Mouse (Mus musculus): ENCODE measurements around the gene Vwa1. TPM values are rescaled to one million over a fixed set of nuclear protein-coding genes. Genes with fewer than 3 reads are reported as not detected.

Vwa1 gene
- total RNA-seq, 2 experiments from 2014 or later, result 3.8 to 12.3 TPM

DNA sequence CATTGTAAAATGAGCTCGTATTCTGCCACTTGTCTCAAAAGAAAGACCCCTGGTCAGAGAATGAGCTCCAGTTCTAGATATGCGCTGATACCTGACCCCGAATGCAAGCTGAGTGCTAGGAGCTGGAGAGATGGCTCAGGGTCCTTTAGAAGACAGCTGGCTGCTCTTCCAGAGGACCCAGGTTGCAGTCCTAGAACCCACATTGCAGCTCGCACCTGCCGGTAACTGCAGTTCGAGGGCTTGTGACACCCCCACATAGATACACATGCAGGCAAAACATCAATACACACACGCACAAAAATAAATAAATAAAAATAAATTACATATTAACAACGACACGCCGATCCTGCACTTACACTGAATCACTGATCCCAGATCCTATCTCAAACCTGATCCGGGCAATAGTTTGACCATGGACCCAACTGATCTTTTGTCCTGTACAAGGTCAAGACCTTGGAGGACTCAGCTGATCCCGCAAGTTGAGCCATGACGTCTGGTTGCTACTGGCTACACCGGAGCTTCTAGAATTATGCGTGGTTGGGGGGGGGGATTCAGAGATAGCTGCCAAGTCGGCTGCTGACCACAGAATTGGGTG lies 9.1 kb upstream of the Vwa1 start:
- DNase-seq (ENCODE audit: low spot score in 2 of 2), result no peak

DNA sequence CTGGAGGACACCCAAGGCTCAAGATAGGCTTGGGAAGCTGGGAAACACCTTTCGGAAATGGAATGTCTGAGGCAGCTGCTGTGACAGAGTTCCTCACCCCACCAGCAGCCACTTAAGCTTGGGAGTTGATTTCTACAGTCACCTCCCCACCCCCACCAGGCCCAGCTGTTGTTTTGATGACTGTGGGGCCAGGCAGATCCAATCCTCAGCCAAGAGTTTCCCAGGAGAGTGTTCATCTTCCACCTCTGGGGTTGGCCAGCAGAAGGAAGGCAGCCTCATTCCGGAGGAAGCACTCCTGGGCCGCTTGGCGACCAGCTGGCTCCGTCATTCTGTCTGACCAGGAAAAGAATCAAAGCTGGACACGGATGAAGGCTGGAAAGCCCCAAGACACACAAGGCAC lies 6.4 kb upstream of the Vwa1 start:
- DNase-seq (ENCODE audit: low spot score in 2 of 2), result no peak

GRCm38 (mm10) chr4:155779498-155779897 lies 5.0 kb upstream of the Vwa1 start:
- DNase-seq (ENCODE audit: low spot score in 2 of 2), result no peak

- no peak for DNase-seq (ENCODE audit: low spot score in 2 of 2)
Observed at GRCm38 (mm10) chr4:155777816-155778215, 3.3 kb upstream of the Vwa1 start.

DNA sequence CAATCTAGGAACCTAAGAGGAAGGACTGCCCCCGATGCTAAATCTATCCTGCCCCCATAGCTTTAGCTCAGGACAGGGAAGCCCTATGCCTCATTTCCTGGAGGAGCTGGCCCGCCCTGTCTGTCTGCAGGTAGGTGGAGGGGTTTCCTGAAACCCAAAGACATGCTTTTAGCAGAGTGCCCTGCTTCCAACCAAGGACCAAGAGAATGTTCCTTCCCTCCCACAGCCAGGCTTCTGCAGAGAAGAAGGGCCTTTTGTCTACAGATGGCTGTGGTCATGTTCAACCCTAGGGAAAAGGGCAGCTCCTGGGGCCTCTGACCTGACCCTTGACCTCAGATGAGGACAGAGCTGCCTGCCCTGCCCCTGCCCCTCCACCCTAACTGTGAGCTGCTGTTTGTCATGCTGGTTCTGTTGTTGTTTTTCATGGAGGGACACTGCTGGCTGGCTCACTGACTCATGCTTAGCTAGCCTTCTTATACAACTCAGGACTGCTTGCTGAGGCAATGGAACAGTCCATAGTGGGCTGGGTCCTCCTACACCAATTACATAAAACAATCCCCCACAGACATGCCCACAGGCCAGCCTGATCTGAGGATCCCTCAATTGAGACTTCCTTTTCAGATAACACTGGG lies 2.3 kb upstream of the Vwa1 start:
- no peak for DNase-seq (ENCODE audit: low spot score in 2 of 2)

GRCm38 (mm10) chr4:155775855-155776254 lies 1.4 kb upstream of the Vwa1 start:
- peak in 1 of 2 experiments; percentile 39 for DNase-seq (ENCODE audit: low spot score in 2 of 2)

- DNase-seq (ENCODE audit: low spot score in 2 of 2), result peak in 1 of 2 experiments; percentile 33
Observed at GRCm38 (mm10) chr4:155774971-155775740, 658 bp upstream of the Vwa1 start.

DNA sequence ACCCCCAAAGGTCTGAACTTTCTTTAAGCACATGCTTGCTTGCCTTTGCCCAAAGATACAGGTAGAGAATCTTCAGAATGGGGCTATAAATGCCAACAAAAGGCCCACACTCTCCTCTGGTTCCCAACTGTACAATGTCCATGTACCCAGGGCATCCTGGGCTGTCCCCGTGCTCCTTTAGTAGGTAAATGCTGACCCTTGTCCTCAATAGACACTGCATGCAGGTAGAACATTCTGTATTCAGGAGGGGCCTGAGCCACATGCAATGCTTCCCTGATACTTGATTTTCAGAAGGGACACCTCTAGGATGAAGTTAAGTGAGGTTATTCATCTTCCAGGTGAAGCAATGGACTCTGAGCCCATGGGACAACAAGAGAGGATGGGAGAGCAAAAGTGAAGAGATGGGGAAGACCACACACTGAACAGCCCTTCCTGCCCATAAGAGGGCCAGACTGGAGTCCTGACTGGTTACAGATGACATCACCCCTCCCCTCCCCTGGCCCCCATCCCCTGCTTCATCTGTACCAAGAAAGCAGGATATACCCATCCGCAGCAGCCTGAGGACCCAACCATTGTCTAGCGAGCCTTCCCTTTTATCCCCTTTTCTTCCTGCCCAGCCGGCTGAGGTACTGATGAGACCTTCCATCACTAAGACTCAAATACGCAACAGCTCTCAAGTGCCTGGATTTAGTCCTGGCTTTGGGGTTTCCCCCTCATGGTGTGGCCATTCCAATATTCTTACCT lies 991 bp downstream of the Vwa1 start:
- no peak for DNase-seq (ENCODE audit: low spot score in 2 of 2)

DNA sequence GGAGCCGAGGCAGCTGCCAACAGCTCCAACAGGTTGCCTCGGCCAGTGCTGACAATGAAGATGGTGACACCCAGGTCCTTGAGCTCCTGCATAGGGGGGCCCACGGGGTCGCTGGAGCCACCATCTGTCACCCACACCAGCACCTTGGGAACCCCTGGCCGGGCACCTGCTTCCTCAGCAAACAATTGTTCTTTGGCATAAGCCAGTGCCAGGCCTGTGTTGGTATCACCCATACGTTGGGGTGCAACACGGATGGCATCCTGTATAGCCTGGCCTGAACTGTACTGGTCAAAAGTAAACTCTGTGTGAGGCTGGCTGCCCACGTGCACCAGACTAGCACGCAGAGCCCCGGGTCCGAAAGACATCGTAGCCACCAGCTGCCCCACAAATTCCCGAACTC lies 1.7 kb downstream of the Vwa1 start:
- peak in 1 of 2 experiments; percentile 21 for DNase-seq (ENCODE audit: low spot score in 2 of 2)

DNA sequence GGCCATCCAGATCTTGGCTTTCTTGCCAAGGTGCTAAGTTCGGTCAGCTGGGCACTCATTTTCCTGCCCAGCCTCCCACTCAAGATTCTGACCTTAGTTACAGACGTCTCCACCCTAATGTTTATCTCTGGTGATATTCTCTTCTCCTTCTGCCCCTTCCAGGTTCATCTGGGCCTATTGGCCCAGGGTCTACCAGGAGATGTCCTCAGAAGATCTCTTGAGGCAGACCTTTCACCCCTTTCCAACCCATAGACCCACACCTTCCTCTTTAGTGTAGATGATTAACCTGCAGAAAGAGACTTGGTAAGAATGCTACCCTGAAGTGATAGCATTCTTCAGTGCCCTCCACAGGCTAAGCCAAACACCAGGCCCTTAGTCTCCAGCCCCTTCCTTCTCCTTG lies 2.8 kb downstream of the Vwa1 start:
- no peak for DNase-seq (ENCODE audit: low spot score in 2 of 2)

DNA sequence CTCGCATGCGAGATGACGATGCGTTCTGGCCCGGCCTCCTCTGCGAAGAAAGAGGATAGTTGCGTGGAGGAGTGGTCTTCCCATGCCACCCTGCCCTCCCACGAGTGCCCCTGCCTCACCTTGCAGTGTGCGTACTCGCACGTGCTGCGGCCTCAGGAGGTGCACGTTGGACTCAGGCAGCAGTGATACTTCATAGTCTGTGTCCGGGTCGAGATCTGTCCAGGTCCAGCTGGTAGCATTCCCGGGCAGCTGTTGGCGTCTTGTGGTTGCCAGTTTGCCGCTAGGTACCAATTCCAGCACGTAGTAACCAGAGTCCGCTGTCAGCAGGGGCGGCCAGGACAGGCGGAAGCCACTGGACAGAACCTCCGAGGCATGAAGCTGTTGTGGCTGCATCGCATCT lies 3.9 kb downstream of the Vwa1 start:
- peak in 1 of 2 experiments; percentile 25 for DNase-seq (ENCODE audit: low spot score in 2 of 2)

DNA sequence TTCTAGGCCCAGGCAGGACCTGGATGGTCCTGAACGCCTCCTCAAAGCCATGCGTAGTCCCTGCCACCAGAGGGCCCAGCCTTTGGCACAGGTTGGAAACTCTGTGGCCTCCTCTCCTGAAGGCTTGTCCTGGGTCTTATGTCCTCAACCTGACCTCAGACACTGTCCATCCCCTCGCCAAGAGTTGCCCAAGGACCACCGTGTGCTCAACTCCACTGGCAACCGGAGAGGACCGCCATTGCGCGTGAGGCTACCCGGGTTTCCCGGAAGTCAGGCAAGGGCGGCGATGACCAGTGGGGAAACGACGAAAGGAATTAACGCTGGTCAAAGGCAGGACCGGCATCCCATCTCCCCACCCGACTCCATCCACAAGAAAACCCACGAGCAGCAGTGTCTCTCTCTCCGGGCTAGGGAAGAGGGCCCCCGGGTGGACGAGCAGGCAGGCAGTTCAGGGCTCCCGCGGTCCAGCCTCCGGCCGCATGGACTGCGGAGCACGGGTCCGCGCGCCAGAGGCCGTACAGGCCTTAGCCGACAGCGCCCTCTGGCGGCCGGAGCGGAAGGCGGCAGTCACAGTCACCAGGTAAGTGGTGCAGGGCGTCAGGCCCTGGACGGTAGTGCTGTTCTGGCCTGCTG lies 4.5 kb downstream of the Vwa1 start:
- peak; percentile 96 for DNase-seq (ENCODE audit: low spot score in 2 of 2)

DNA sequence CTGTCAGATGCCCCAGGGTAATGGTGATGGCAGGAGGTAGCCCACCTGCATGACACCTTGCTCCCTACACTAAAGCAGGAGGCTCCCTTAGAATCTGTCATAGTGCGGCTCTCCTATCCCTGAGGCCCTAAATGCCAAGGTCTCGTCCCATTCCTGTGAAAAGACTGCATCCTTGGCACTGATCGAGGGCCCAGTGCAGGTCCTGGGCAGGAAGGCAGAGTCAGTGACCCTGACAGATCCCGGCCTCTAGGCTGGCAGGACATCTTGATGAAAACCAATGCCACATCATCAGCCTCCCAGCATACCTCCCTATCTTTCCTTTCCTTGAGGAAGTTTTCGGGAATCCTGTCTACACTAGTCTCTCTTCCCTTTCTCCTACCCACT lies 5.0 kb downstream of the Vwa1 start:
- no peak for DNase-seq (ENCODE audit: low spot score in 2 of 2)

- no peak for DNase-seq (ENCODE audit: low spot score in 2 of 2)
Observed at GRCm38 (mm10) chr4:155762357-155762756, 12.1 kb downstream of the Vwa1 start.

DNA sequence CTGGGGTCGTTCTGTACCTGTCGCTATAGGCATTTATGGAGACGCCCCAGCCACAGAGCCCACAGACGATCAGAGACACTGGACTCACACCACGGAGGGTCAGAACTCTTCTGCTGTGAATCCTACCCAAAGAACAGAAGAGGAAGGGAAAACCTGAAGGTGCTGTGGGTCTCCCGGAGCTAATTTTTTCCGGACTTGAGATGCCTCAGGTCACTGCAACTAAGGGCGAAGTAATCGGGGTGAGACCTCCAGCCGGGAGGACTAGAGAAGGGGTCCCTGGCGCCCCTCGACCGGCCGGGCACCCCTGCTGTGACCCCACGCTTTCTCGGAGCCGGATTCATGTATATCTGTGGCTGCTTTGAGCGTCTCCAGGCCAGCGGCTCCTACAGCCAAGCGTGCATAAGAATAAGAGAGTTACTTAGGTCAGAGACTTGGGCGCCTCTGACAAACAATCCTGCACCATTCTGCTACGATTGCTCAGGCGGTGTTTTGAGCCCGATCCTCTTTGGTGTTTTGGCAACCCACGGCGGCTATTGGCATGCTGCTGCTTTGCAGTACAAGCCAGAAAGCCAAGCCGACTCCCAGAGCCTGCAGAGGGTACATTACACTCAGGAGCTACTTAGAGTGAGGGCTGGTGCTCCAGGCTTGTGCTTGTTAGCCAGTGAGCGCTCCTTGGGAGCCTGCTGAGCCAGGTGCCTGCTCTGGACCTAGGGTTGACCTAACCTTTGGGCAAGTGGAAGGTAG lies 13.0 kb downstream of the Vwa1 start:
- DNase-seq (ENCODE audit: low spot score in 2 of 2), result no peak

DNA sequence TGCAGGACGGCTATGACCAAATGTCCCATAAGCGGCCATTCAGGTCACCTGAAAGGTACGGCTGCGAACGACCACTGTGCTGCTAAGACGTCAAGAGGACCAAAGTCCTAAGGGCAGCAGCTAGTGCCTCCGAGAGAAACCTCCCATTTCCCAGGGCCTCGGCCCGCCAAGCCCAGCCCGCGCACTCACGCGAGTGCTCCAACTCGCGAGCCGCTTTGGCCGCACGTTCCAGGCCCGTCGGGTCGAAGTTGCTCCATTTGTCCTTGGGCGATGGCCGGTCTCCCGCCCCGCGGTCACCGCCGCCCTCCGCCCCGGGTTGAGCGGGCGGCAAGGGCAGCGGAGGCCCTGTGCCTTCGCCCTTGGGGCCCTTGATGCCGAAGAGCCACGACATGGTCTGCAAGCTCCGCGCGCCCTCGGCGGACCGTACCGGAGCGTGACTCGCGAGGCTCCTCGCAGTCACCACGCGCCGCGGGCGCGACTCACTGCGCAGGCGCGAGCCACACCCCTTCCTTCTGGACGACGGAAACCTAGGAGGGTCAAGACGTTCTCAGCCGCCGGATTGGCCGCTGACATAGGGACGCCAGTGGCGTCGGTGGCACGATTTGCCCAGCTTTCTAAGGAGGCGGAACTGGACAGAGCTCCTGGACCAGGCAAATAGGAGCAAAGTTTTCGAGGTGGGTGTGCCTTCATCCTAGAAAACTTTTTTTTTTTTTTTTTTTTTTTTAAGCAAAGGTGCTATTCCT lies 13.7 kb downstream of the Vwa1 start, which contains the start of gene Atad3a:
Gene Atad3a, minus strand, starts transcription at position 481 of the 743 bp plus-strand sequence.
- DNase-seq (ENCODE audit: low spot score in 2 of 2), result peak; percentile 97 to 98

GRCm38 (mm10) chr4:155759862-155760612 lies 14.5 kb downstream of the Vwa1 start:
- no peak for DNase-seq (ENCODE audit: low spot score in 2 of 2)

DNA sequence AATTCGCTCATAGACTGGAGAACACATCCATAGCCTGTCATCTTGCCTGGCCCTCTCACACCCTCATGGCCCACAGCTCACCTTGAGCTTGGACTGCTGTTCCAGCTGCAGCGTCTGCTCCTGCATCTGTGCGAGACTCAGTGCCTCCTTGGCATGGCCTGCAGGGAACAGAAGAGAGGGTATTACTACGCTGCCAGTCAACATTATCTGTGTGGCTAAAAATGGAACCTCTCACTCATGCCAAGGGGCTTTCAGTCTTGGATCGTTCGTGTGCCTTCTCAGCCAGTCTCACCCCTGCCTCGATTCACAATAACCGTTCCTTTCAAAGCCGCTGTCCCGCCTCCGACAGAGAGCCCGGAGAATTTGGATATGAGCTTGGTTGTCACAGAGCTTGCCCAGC lies 17.5 kb downstream of the Vwa1 start:
- no peak for DNase-seq (ENCODE audit: low spot score in 2 of 2)
